Mouse (Mus musculus) heart, embryonic 10.5 days (tissue): ENCODE measurements around the gene Aip. TPM values are rescaled to one million over a fixed set of nuclear protein-coding genes. Genes with fewer than 3 reads are reported as not detected.
"Not testable (repeated sequence)": the region's sequence is repeated elsewhere in the genome, so short reads cannot be mapped to it uniquely, and the experiment has no call there.

ENCODE experiments used
- DNase-seq: peaks from one replicate; pipeline ENCODE4 v3.0.0-alpha.2; 2017; ENCODE audit warnings: low spot score
- H3K27ac ChIP-seq: fragments of 300-500 bp; sonication (generic); 2 replicates; pipeline ENCODE4 v1.5.1; 2016; ENCODE audit warnings: mild to moderate bottlenecking
- H3K27me3 ChIP-seq: fragments of 300-500 bp; sonication (generic); 2 replicates; pipeline ENCODE4 v1.6.1; 2016; ENCODE audit warnings: mild to moderate bottlenecking; ENCODE audit not compliant: poor library complexity, insufficient read depth, severe bottlenecking
- H3K36me3 ChIP-seq: fragments of 300-500 bp; sonication (generic); 2 replicates; pipeline ENCODE4 v1.6.1; 2016; ENCODE audit warnings: mild to moderate bottlenecking, moderate library complexity
- H3K4me1 ChIP-seq: fragments of 300-500 bp; sonication (generic); 2 replicates; pipeline ENCODE4 v1.6.1; 2016; ENCODE audit warnings: mild to moderate bottlenecking
- H3K4me3 ChIP-seq: fragments of 300-500 bp; sonication (generic); 2 replicates; pipeline ENCODE4 v1.5.1; 2016; ENCODE audit warnings: mild to moderate bottlenecking, moderate library complexity
- H3K9me3 ChIP-seq: fragments of 300-500 bp; sonication (generic); 2 replicates; pipeline ENCODE4 v1.6.1; 2016; ENCODE audit warnings: mild to moderate bottlenecking, moderate library complexity
- WGBS: fragments of 180-500 bp; shearing (Covaris S2); methylation state at CpG from one replicate; pipeline ENCODE4 v1.1.7; 2016; 5-methylcytosine and 5-hydroxymethylcytosine counted together
- polyA plus RNA-seq: library from polyadenylated mRNA; unstranded; fragments of >200 nt; fragmentation: Nextera tagmentation; extraction: Ambion mirVana; gene quantifications from 2 replicates; pipeline ENCODE4 v1.2.1, GENCODE M21; 2016

Aip gene
- polyA plus RNA-seq, 1 experiment from 2014 or later = 93.8 TPM

- H3K4me1 ChIP-seq = peaks cover 28% of the 10 kb centered on the region
- H3K9me3 ChIP-seq = no peaks in the 10 kb centered on the region
- H3K4me3 ChIP-seq = no peak overlapping the region
- DNase-seq = no peak
- H3K36me3 ChIP-seq = peaks cover 14% of the 10 kb centered on the region
- no peak overlapping the region for H3K27ac ChIP-seq
- 79% methylated on average over 7 of the region's 7 CpGs for WGBS
- no peaks in the 10 kb centered on the region for H3K27me3 ChIP-seq
Measured at GRCm38 (mm10) chr19:4122411-4123370, 3.0 kb downstream of the Aip start.

DNA sequence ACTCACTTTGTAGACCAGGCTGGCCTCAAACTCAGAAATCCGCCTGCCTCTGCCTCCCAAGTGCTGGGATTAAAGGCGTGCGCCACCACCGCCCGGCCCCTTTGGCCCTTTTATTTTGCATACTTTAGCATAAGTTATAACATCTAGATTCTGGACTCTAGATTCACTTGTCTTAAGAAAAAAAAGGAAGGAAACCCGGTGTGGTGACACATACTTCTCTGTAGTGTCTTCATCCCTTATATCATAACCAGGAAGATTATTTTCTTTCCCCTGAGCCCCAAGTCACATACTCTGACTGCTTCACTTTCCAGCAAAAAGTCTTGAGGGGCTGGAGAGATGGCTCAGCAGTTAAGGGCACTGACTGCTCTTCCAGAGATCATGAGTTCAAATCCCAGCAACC is 3.8 kb downstream of the Aip start:
- not testable (repeated sequence) for H3K4me3 ChIP-seq, DNase-seq, H3K27me3 ChIP-seq, H3K9me3 ChIP-seq
- 60% methylated on average over 6 of the region's 6 CpGs for WGBS
- H3K27ac ChIP-seq = peak overlapping the region; percentile 89
- H3K4me1 ChIP-seq = peaks cover 20% of the 10 kb centered on the region
- H3K36me3 ChIP-seq = peaks cover 18% of the 10 kb centered on the region

GRCm38 (mm10) chr19:4121097-4121805 is 4.4 kb downstream of the Aip start:
- Histone ChIP-seq H3K27ac (peak overlapping the region; percentile 89), H3K4me1 (peaks cover 14% of the 10 kb centered on the region; the same call in 1 of the 2 replicates), H3K4me3 (peak overlapping the region; percentile 62), H3K36me3 (peaks cover 24% of the 10 kb centered on the region), H3K27me3 (no peaks in the 10 kb centered on the region), H3K9me3 (no peaks in the 10 kb centered on the region)
- peak; percentile 98 for DNase-seq
- 4% methylated on average over 38 of the region's 38 CpGs for WGBS

DNA sequence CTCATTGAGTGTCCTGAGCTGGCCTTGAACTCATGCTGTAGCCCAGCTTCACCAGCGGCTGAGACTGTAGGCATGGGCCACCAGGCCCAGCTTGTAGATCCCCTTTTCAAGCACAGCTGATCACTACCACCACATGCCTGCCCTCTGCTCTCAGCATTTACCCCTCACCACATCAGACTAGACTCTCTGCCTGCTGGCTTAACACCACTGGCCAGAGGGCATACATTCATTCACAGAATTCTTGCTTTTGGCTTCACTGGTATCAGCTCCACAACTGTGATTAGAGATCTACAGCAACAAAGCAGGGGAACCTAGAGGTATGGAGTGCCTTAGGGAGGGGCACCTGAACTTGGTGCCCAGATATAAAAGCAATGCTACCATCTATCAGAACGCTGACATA is 5.2 kb downstream of the Aip start:
- Histone ChIP-seq H3K4me1 (peaks cover 13% of the 10 kb centered on the region; the same call in 1 of the 2 replicates), H3K36me3 (peaks cover 32% of the 10 kb centered on the region), H3K4me3 (peak overlapping the region; percentile 62), H3K9me3 (no peaks in the 10 kb centered on the region), H3K27me3 (no peaks in the 10 kb centered on the region), H3K27ac (no peak overlapping the region)
- DNase-seq = no peak
- 89% methylated on average over 2 of the region's 2 CpGs for WGBS

GRCm38 (mm10) chr19:4119716-4120487 is 5.8 kb downstream of the Aip start:
- Histone ChIP-seq H3K4me1 (peaks cover 15% of the 10 kb centered on the region; the same call in 1 of the 2 replicates), H3K27me3 (no peaks in the 10 kb centered on the region)

DNA sequence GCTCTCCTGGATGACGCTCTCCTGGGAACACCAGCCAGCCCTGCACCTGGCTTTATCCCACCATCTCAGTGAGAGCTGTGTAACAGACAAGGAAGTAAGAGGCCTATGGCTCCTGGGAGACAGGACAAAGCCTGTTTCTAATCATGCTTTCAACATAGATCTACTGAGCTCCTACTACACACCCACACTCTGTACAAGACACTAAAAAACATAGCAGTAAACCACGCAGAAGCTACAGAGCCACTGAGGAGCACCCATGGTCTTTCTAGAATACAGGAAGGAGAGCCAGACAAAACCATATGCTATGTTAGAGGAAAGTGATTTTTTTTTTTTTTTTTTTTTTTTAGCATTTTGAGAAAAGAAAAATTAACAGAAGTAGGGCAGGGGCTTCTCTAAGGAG is 7.3 kb downstream of the Aip start:
- WGBS = 90% methylated on average over 2 of the region's 2 CpGs
- H3K36me3 ChIP-seq = peaks cover 53% of the 10 kb centered on the region
- H3K9me3 ChIP-seq = no peaks in the 10 kb centered on the region
- H3K27me3 ChIP-seq = no peaks in the 10 kb centered on the region
- H3K4me1 ChIP-seq = peaks cover 30% of the 10 kb centered on the region
- no peak for DNase-seq
- no peak overlapping the region for H3K27ac ChIP-seq
- no peak overlapping the region for H3K4me3 ChIP-seq

More at GRCm38 (mm10) chr19:4119716-4120487, 5.8 kb downstream of the Aip start:
- 81% methylated on average over 6 of the region's 6 CpGs for WGBS
- Histone ChIP-seq H3K4me3 (peak overlapping the region; percentile 62; the same call in 1 of the 2 replicates), H3K9me3 (no peaks in the 10 kb centered on the region), H3K27ac (no peak overlapping the region), H3K36me3 (peaks cover 38% of the 10 kb centered on the region)
- DNase-seq = no peak

GRCm38 (mm10) chr19:4117006-4117405 is 8.7 kb downstream of the Aip start:
- DNase-seq = no peak
- WGBS = 96% methylated on average over 7 of the region's 7 CpGs
- Histone ChIP-seq H3K36me3 (peaks cover 66% of the 10 kb centered on the region), H3K27ac (no peak overlapping the region), H3K27me3 (no peaks in the 10 kb centered on the region), H3K4me3 (no peak overlapping the region), H3K4me1 (peaks cover 33% of the 10 kb centered on the region), H3K9me3 (no peaks in the 10 kb centered on the region)

DNA sequence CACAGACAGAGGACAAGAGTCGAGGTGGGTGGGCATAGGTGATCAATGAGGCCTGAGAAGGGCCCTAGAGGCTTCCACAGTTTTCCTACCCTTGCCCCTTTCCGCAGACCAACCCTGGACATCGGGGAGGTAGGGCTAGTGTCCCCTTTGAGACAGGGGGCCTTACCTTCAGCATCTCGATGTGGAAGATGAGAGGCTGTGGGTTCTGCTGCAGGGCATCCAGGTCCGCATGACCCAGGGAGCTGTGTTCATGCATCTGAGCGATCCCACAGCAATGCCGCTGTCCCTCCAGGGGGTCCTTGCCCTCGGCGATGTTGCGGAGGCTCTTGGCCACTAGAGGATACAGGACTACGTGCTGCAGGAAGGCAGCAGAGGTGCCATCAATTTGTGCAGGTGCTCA is 9.8 kb downstream of the Aip start:
- Histone ChIP-seq H3K27me3 (no peaks in the 10 kb centered on the region), H3K36me3 (peaks cover 78% of the 10 kb centered on the region), H3K4me3 (no peak overlapping the region), H3K4me1 (peaks cover 33% of the 10 kb centered on the region), H3K27ac (no peak overlapping the region), H3K9me3 (no peaks in the 10 kb centered on the region)
- DNase-seq = no peak
- 80% methylated on average over 11 of the region's 11 CpGs for WGBS

- Histone ChIP-seq H3K36me3 (peaks cover 82% of the 10 kb centered on the region), H3K27ac (no peak overlapping the region), H3K4me3 (no peak overlapping the region), H3K4me1 (peaks cover 30% of the 10 kb centered on the region), H3K9me3 (no peaks in the 10 kb centered on the region), H3K27me3 (no peaks in the 10 kb centered on the region)
- 93% methylated on average over 10 of the region's 10 CpGs for WGBS
- no peak for DNase-seq
Measured at GRCm38 (mm10) chr19:4115144-4115543, 10.5 kb downstream of the Aip start.

DNA sequence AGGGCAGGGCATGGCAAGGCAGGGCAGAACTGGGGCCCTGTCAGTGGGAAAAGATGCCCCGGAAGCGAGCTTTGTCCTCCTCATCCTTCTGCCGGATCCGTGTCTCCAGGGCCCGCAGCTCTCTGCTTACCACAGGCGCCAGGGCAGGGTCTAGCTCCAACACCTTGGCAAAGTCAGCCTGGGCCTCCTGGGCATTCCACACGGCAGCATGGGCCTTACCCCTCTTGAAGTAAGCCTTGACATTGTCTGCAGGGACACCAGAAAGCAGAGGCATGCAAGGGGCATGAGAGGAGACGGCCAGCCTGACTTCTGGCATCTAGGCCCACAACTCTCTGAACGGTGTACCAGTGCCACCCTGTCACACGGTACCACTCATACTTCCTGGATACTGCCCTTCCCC is 11.1 kb downstream of the Aip start:
- no peak for DNase-seq
- Histone ChIP-seq H3K27ac (no peak overlapping the region), H3K4me3 (no peak overlapping the region), H3K4me1 (peaks cover 29% of the 10 kb centered on the region), H3K9me3 (no peaks in the 10 kb centered on the region), H3K27me3 (no peaks in the 10 kb centered on the region), H3K36me3 (peaks cover 82% of the 10 kb centered on the region)
- 85% methylated on average over 10 of the region's 10 CpGs for WGBS

GRCm38 (mm10) chr19:4113806-4114230 is 11.8 kb downstream of the Aip start:
- WGBS = 51% methylated on average over 5 of the region's 5 CpGs
- Histone ChIP-seq H3K36me3 (peaks cover 80% of the 10 kb centered on the region), H3K27me3 (no peaks in the 10 kb centered on the region), H3K27ac (peak overlapping the region; percentile 37; the same call in 1 of the 2 replicates), H3K4me3 (no peak overlapping the region), H3K4me1 (peaks cover 29% of the 10 kb centered on the region), H3K9me3 (no peaks in the 10 kb centered on the region)
- DNase-seq = no peak

DNA sequence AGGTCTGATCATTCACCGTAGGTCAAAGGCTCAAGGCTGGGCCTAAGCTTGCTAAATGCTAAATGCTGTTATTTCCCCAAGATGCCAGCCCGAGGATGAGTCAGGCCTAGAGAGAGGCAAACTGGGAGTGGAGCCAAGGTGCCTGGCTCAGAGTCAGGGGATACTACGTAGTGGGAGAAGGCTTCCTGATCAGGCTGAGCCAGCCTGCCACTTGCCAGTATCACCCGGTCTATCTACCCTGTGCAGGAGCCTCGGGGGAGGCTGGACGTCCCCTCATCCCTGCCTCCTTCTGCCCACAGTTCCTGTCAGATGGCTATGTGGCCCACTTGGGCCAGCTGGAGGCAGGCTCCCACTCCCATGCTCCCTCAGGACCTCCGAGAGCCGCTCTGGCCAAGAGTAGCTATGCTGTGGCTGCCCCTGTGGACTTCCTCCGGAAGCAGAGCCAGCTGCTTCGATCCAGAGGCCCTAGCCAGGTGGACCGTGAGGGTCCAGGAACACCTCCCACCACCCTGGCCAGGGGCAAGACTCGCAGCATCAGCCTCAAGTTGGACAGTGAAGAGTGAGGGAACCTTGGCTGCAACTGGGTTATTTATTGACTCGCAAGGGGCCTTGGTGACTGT is 12.4 kb downstream of the Aip start:
- H3K4me3 ChIP-seq = no peak overlapping the region
- peak overlapping the region; percentile 37; the same call in 1 of the 2 replicates for H3K27ac ChIP-seq

More for the DNA sequence above, 12.4 kb downstream of the Aip start:
- no peaks in the 10 kb centered on the region for H3K9me3 ChIP-seq
- peaks cover 29% of the 10 kb centered on the region for H3K4me1 ChIP-seq
- no peaks in the 10 kb centered on the region for H3K27me3 ChIP-seq
- DNase-seq = no peak
- 73% methylated on average over 13 of the region's 13 CpGs for WGBS
- peaks cover 82% of the 10 kb centered on the region for H3K36me3 ChIP-seq
